Mouse (Mus musculus) lung, postnatal 0 days (tissue): Measurements from ENCODE around the gene Rnf17. TPM values are rescaled to one million over a fixed set of nuclear protein-coding genes. Genes with fewer than 3 reads are reported as not detected.

Experiments
- ATAC-seq: fragments of 200-750 bp; cut with Nextera tagmentation; 2 replicates; pipeline ENCODE4 v1.8.0; 2017; ENCODE audit warnings: moderate library complexity
- DNase-seq: peaks from one replicate; pipeline ENCODE4 v3.0.0-alpha.2; 2016; ENCODE audit warnings: low spot score
- H3K27ac ChIP-seq: fragments of 300-500 bp; sonication (generic); 2 replicates; pipeline ENCODE4 v1.5.1; 2014; ENCODE audit warnings: antibody characterized with exemption, mild to moderate bottlenecking, low read length, mixed read lengths
- H3K27me3 ChIP-seq: fragments of 300-500 bp; sonication (generic); replicated peaks from 2 replicates; pipeline ENCODE4 v1.6.1; 2014; ENCODE audit warnings: low read length, mixed read lengths; ENCODE audit not compliant: insufficient read depth
- H3K36me3 ChIP-seq: fragments of 300-500 bp; sonication (generic); 2 replicates; pipeline ENCODE4 v1.6.1; 2014; ENCODE audit warnings: low read length, mixed read lengths; ENCODE audit not compliant: insufficient read depth
- H3K4me1 ChIP-seq: fragments of 300-500 bp; sonication (generic); 2 replicates; pipeline ENCODE4 v1.6.1; 2014; ENCODE audit warnings: antibody characterized with exemption, low read depth, low read length, mixed read lengths; ENCODE audit not compliant: insufficient read depth
- H3K4me2 ChIP-seq: fragments of 300-500 bp; sonication (generic); replicated peaks from 2 replicates; pipeline ENCODE4 v1.6.1; 2014; ENCODE audit warnings: low read depth, mild to moderate bottlenecking, low read length, moderate library complexity, mixed read lengths
- H3K4me3 ChIP-seq: fragments of 300-500 bp; sonication (generic); 2 replicates; pipeline ENCODE4 v1.5.1; 2014; ENCODE audit warnings: low read depth, low read length
- H3K9ac ChIP-seq: fragments of 300-500 bp; sonication (generic); replicated peaks from 2 replicates; pipeline ENCODE4 v1.6.1; 2014; ENCODE audit warnings: low read depth, mild to moderate bottlenecking
- H3K9me3 ChIP-seq: fragments of 300-500 bp; sonication (generic); 2 replicates; pipeline ENCODE4 v1.6.1; 2016; ENCODE audit warnings: low read length, mixed read lengths
- CTCF ChIP-seq: IDR thresholded peaks from 2 replicates; pipeline ENCODE4 v1.5.1; 2016; ENCODE audit warnings: antibody characterized with exemption, mild to moderate bottlenecking
- EP300 ChIP-seq: IDR thresholded peaks from 2 replicates; pipeline ENCODE4 v1.6.1; 2016; ENCODE audit warnings: antibody characterized with exemption, mild to moderate bottlenecking, control low read depth
- WGBS: fragments of 180-500 bp; shearing (Covaris S2); extraction: QIAGEN DNeasy Blood & Tissue Kit; methylation state at CpG from one replicate; pipeline ENCODE4 v1.1.7; 2014; 5-methylcytosine and 5-hydroxymethylcytosine counted together
- polyA plus RNA-seq: library from polyadenylated mRNA; unstranded; fragments of >200 nt; fragmentation: Nextera tagmentation; extraction: Ambion mirVana; gene quantifications from 2 replicates; pipeline ENCODE4 v1.2.1, GENCODE M21; 2015

Gene Rnf17
- polyA plus RNA-seq, 1 experiment from 2014 or later, result 0.47 TPM

- WGBS, result 40% methylated on average over 9 of the region's 9 CpGs
- peak; percentile 88 for ATAC-seq
- H3K36me3 ChIP-seq, result no peaks in the 10 kb centered on the region
- H3K4me2 ChIP-seq, result no peak overlapping the region
- H3K4me3 ChIP-seq, result no peak overlapping the region
- DNase-seq, result peak; percentile 60
- no peaks in the 10 kb centered on the region for H3K27me3 ChIP-seq
- no peaks in the 10 kb centered on the region for H3K4me1 ChIP-seq
- no peaks in the 10 kb centered on the region for H3K9me3 ChIP-seq
- H3K9ac ChIP-seq, result no peak overlapping the region
- H3K27ac ChIP-seq, result no peak overlapping the region
- TF ChIP-seq CTCF (no peak), EP300 (peak; percentile 91)
Measured at GRCm38 (mm10) chr14:56379336-56379735, 23.0 kb upstream of the Rnf17 start.

DNA sequence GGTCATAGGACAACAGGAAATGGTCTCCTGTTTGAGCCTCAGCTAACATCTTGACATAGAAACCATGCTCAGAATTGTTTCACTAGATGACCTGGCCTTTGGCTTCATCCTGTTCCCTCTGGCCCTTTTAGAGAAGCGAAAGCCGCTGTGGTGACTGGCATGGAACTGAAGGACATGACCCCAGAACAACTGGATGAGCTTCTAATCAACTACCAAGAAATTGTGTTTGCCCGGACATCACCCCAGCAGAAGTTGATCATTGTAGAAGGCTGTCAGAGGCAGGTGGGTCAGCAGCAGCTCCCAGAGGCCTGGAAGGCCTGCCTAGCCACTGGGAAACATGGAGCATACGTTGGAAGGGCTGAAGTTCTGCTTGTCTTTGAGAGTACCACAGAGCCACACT lies 20.0 kb upstream of the Rnf17 start:
- H3K36me3 ChIP-seq, result no peaks in the 10 kb centered on the region
- no peaks in the 10 kb centered on the region for H3K4me1 ChIP-seq
- H3K9ac ChIP-seq, result no peak overlapping the region
- TF ChIP-seq EP300 (no peak), CTCF (no peak)
- H3K4me2 ChIP-seq, result no peak overlapping the region
- H3K9me3 ChIP-seq, result no peaks in the 10 kb centered on the region
- ATAC-seq, result no peak
- no peaks in the 10 kb centered on the region for H3K27me3 ChIP-seq
- no peak overlapping the region for H3K4me3 ChIP-seq
- WGBS, result 81% methylated on average over 4 of the region's 4 CpGs
- DNase-seq, result no peak
- no peak overlapping the region for H3K27ac ChIP-seq

- Histone ChIP-seq H3K4me3 (no peak overlapping the region), H3K27me3 (no peaks in the 10 kb centered on the region), H3K27ac (no peak overlapping the region), H3K36me3 (no peaks in the 10 kb centered on the region), H3K9ac (no peak overlapping the region), H3K4me2 (no peak overlapping the region), H3K9me3 (no peaks in the 10 kb centered on the region), H3K4me1 (no peaks in the 10 kb centered on the region)
- TF ChIP-seq CTCF (no peak), EP300 (no peak)
- ATAC-seq (no peak), DNase-seq (no peak)
- 55% methylated on average over 3 of the region's 3 CpGs for WGBS
Measured at GRCm38 (mm10) chr14:56390247-56390646, 12.1 kb upstream of the Rnf17 start.

DNA sequence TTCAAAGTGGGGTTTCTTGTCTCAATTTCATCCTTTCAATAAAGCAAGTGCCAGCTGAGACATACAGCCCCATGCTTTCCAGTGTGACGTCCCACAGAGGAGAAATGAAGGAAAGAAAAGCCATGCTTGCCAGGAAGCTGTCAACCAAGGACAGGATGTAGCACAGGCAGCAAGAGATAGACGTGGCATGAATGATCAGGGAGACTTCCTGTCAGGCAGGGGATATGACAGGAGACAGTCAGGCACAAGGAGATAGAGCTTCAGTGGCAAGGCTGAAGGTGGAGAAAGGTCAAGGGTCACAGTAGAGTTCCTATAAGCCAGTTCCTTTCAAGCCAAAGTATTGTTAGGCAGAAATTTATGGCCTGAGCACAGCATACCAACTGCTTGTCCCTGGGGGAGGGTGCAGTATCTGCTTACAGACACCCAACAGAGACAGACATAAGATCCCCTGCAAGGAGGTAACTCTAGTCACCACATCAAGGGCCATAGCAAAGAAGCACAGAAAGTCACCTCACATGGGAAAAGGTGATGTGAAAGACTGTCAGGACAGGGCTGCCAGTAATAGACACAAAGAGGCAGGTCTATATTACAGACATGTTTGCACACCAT lies 8.6 kb upstream of the Rnf17 start:
- Histone ChIP-seq H3K9ac (no peak overlapping the region), H3K4me3 (no peak overlapping the region), H3K4me1 (no peaks in the 10 kb centered on the region), H3K9me3 (no peaks in the 10 kb centered on the region), H3K27me3 (no peaks in the 10 kb centered on the region), H3K27ac (no peak overlapping the region), H3K36me3 (no peaks in the 10 kb centered on the region), H3K4me2 (no peak overlapping the region)
- TF ChIP-seq CTCF (no peak), EP300 (no peak)
- peak; percentile 32; the same call in 1 of the 2 replicates for ATAC-seq
- 18% methylated on average over 2 of the region's 2 CpGs for WGBS
- DNase-seq, result peak; percentile 28

DNA sequence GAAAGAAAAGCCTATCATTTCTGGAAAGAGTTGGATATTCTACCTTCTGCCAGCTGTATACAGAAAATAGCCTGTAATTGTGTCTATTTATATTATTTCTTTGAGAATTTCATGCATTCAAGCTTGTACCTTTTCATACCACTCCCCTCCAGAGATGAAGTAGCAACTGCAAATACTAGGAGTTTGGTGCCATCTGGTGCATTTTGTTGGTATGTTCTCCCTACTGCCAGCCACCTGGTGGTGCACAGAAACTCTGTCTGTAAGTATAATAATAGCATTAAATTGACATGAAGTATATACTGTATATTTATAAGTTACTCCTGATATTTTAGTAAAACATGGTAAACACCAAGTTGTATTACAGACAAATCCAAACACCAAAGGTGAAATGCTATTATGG lies 4.4 kb upstream of the Rnf17 start:
- Histone ChIP-seq H3K9me3 (no peaks in the 10 kb centered on the region), H3K4me2 (no peak overlapping the region), H3K36me3 (no peaks in the 10 kb centered on the region), H3K27me3 (no peaks in the 10 kb centered on the region), H3K4me1 (no peaks in the 10 kb centered on the region), H3K9ac (no peak overlapping the region), H3K27ac (no peak overlapping the region), H3K4me3 (no peak overlapping the region)
- peak; percentile 72 for DNase-seq
- peak; percentile 91 for TF ChIP-seq CTCF
- TF ChIP-seq EP300, result no peak
- 0 out of 2 replicates have a peak, but pooled peaks have one; percentile 40 for ATAC-seq

DNA sequence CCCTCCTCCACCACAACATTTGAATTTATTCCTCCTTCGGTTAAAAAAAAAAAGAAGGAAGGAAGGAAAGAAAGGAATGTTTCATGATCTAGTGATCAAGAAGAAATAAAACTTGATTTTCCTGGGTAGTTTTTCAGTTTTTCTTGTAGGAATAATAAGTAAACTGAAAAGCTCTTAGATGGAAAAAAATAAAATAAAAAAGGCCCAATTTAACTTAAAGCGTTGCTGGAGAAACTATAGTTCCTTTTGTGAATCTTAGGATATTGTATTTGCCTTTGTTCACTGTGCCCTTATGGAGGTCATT lies 643 bp downstream of the Rnf17 start:
- no peak overlapping the region for H3K4me3 ChIP-seq
- 86% methylated on average over 2 of the region's 2 CpGs for WGBS
- no peaks in the 10 kb centered on the region for H3K36me3 ChIP-seq
- ATAC-seq (no peak), DNase-seq (no peak)
- H3K27me3 ChIP-seq, result no peaks in the 10 kb centered on the region
- H3K9ac ChIP-seq, result no peak overlapping the region
- no peak for TF ChIP-seq CTCF
- TF ChIP-seq EP300, result no peak
- H3K4me2 ChIP-seq, result no peak overlapping the region
- H3K27ac ChIP-seq, result no peak overlapping the region
- H3K9me3 ChIP-seq, result no peaks in the 10 kb centered on the region
- H3K4me1 ChIP-seq, result no peaks in the 10 kb centered on the region

- TF ChIP-seq CTCF, result no peak
- no peak for TF ChIP-seq EP300
- DNase-seq (no peak), ATAC-seq (no peak)
- Histone ChIP-seq H3K4me1 (no peaks in the 10 kb centered on the region), H3K4me3 (no peak overlapping the region), H3K27me3 (no peaks in the 10 kb centered on the region), H3K9me3 (no peaks in the 10 kb centered on the region), H3K4me2 (no peak overlapping the region), H3K9ac (no peak overlapping the region), H3K27ac (no peak overlapping the region), H3K36me3 (no peaks in the 10 kb centered on the region)
- 20% methylated on average over 2 of the region's 2 CpGs for WGBS
Measured at GRCm38 (mm10) chr14:56462090-56462489, 59.7 kb downstream of the Rnf17 start.
